Mouse (Mus musculus): Measurements from ENCODE around the gene Sh3bgr.

The Sh3bgr gene

GRCm38 (mm10) chr16:96199913-96200701, at the start of gene Sh3bgr:
Sh3bgr (plus strand) TSS chr16:96200450.
- peak; percentile 99 for DNase-seq

GRCm38 (mm10) chr16:96150995-96151394, 49.3 kb upstream of the Sh3bgr start:
- peak; percentile 93 for DNase-seq

GRCm38 (mm10) chr16:96151551-96151950, 48.7 kb upstream of the Sh3bgr start:
- peak; percentile 96 for DNase-seq

- no peak for DNase-seq
Observed at GRCm38 (mm10) chr16:96154476-96154875, 45.8 kb upstream of the Sh3bgr start.

- DNase-seq, result peak; percentile 89
Observed at GRCm38 (mm10) chr16:96156019-96156418, 44.2 kb upstream of the Sh3bgr start.

DNA sequence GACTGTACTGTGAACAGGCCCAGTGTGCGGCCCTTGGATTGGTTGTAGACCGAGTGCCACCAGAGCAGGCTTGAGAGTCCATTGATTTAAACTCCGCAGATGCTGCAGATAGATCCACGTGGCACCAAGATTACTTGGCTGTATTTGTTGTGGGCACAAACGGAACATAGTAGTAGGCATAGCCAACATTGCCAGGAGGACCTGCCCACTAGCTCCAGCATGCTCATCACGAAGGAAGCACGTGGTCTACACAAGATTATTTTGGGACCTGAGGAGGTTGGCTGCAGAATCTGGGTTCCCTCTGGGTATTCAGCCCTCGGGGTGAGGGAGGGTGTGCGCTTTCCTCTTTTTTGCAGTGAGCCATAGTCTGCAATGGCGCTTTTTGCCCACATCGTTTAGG, 43.1 kb upstream of the Sh3bgr start:
- DNase-seq, result no peak

DNA sequence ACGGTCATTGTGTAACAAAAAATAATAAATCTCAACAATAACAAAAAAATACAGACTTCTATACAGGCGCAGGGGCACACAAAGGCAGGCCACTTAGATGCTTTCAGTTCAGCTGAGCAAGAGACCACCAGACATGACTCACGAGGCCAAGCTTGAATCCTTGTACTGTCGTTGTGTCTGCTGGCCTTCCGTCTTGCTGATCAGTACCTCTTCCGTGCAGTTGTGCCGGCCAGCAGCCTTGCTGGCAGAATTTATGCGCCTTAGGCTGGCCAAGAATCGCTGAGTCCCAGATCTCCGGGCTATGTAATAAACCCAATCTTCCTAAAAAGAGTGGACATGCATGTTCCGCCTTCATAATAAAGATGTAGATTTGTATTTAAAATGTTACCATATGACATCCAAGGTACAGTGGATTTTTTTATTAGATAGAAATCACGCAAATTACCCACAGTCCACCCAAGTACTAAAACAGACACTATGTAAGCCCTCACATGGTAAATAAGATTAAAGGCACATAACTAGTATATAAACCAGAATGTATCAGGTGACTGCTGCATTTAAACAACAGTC, 41.7 kb upstream of the Sh3bgr start:
- DNase-seq, result no peak

DNA sequence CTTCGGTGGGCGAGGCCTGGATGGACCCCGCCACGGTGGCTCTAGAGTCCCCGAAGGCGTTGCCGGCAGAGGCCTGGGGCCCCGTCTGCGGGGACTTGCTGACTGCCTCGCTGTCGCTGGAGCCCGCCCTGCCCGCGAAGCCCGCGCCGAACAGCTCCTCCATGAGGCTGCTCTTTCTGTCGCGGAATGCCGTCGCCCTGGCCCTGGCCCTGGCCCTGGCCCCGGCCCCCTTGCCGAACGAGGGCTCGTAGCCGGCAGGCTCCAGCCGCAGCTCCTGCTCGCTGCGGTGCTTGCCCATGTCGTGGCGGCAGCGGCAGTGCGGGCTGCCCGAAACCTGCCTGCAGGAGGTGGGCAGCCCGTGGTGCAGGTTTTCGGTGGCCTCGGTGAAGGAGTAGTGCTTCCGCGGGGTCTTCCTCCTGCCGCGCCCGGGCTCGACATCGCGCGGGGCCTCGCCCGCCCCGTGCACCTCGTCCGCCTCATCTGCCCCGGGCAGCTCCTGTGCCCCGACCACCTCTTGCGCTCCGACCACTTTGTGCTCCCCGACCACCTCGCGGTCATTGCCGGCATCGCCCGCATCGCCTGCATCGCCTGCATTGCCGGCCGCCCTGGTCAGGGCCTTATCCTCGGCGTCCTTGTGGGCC, 41.0 kb upstream of the Sh3bgr start:
- DNase-seq, result peak; percentile 95

- no peak for DNase-seq
Observed at GRCm38 (mm10) chr16:96159794-96160346, 40.4 kb upstream of the Sh3bgr start.

DNA sequence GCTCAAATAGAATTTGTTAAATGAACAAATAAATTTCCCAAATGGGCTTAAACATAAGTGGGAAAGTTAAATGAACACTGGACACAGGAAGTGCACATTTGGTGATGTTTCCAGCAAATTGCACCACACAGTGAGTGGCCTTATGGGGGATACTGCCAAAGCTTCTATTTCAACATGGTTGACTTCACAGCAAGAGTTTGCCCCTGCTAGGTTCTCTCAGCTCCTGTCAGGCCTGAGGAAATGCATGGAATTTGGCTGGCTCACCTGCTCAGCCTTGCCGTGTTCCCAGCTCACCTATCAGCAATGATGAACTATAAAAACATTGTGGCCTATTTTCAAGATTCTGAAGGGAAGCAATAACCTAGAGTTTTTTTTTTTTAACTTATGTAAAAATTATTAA, 39.3 kb upstream of the Sh3bgr start:
- DNase-seq, result no peak

DNA sequence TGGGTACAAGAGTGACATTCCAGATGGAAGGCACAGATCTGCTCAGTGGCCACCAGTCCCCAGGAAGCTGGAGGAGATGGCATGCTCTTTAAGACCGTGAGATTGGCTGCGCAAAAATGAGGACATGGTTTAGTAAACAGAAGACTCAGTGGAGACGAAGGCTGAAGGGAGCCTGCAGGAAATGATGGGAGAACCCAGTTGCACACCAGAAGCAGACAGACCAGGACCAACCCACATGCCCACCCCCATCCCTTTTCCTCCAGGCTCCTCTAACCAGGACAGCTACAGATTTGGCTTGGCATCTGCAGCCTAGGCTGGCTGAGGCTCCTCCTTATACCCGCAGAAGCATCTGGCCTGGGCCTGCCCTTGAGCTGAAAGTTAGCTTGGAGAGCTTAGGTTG, 38.9 kb upstream of the Sh3bgr start:
- DNase-seq, result no peak

DNA sequence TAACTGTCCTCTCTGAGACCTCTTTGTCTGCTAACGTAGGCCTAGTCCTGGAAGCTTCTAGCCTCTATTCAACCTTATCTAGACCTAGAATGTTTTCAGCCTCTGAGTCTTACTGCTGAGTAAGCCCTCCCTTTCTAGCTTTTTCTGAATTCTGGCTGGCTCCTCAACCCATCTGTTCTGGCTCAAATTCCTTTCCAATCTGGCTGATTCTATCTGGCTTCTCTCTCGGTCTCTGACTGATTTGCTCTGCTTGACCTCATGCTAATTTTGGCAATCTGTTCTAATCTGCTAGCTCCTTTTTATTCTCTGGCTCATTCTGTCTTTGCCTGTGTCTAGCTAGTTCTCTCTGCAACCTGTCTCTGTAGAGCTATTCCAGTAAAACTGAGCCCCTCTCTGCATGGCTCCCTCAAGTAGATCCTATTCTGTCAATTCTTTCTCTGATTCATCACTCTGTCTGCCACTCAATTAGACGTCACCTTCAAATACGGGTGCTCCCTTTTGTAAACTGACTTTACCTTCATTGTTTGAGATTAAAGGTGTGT, 34.5 kb upstream of the Sh3bgr start:
- DNase-seq, result no peak

DNA sequence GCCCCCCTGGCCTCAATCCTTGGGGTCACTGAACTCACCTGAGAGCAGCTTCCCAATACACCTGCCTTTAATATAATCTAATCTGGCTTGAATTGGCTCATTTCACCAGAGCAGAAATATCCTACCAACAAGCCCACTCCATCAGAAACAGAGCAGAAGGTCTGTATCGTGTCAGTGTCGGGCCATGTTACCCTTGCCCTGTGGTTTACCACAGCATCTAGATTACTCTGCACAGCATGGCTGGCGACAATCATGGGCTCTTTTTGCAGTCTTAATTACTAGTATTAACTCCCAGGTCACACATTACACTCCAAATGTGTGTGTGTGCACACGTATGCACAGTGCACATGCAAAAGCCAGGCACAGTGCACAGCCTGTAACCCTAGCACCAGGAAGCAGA, 31.4 kb upstream of the Sh3bgr start:
- no peak for DNase-seq

DNA sequence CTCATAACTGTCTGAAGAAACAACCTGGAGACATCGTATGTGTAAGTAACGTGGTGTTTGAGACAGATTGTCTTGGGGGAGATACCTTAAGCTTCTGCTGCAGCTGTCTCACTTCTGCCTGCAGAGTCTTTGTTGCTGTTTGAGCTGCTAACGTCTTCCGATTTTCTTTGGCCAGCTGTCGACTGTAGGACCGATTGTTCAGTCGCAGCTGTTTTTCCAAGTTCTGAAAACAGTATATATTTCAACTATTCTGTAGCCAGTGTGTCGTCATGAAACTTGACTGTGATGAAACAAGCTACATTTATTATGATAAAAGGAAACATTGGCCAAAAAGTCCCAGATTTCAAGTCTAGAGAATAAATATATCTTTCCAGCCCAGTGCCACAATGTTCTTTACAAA, 26.6 kb upstream of the Sh3bgr start:
- no peak for DNase-seq

GRCm38 (mm10) chr16:96175399-96175798, 24.9 kb upstream of the Sh3bgr start:
- DNase-seq, result no peak

DNA sequence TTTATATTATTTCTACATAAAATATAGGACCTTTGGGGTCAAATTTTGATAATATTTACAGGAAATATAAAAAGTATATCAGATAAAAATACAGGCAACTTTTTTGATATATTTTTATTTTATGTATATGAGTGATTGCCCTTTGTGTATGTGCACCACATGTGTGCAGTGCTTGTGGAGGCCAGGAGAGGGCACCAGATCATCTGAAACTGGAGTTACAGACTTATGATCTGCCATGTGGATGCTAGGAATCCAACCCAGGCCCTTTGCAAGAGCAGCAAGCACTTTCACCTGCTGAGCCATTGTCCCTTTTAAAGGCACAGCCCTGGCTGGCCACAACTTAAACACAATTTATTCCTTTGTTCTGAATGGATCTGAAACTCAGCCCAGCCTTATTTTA, 21.1 kb upstream of the Sh3bgr start:
- no peak for DNase-seq

- no peak for DNase-seq
Observed at GRCm38 (mm10) chr16:96187619-96188018, 12.6 kb upstream of the Sh3bgr start.

DNA sequence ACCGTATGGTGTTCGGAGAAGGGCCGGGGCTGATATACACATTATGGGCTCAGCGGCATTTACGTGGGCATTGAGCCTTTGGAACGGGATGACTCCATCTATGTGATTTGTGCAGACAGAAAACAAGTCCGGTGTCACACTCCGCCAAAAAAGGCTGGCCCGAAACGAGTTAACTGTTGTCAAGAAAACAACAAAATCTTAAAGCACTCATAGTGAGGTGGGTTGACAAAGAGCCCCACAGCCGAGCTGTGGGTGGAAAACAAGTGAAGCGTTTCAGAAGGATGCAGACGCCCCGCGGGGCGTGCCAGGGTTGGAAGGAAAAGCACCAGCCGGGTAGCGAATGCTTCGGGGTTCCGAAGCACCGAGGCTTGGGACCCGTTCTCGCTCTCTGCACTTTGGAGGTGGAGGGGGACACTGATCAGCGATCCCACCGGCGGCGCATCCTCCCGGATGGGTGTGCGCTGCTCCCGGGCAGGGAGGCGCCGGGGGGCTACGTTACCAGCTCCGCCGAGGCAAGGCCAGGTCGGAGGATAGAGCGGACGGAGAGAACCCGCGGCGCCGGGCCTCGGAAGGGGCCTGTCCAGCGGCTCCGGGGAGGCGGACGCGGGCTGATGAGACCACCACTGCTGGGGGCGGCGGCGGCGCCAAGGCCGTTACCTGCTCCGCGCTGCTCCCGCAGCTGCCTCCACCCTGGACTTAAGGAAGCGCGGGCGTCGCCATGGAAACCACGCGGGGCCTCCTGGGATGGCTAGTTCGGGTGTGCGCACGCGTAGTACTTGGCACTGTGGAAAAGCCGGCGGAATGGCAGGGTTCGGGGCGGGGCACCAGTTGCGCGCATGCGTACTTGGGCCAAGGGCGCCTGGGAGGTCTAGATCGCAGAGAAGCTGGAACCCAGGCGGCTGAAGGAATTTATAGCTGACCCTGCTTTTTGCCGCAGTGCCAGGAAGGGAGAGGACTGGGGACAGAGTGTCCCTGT, 8.4 kb upstream of the Sh3bgr start, which contains the start of gene Lca5l:
Lca5l (minus strand) TSS at position 741 of the 976 bp plus-strand sequence.
- peak; percentile 100 for DNase-seq

- peak; percentile 91 for DNase-seq
Observed at GRCm38 (mm10) chr16:96200702-96201028, 415 bp downstream of the Sh3bgr start.

GRCm38 (mm10) chr16:96201485-96202232, 1.4 kb downstream of the Sh3bgr start:
- DNase-seq, result no peak

GRCm38 (mm10) chr16:96209789-96210188, 9.5 kb downstream of the Sh3bgr start:
- DNase-seq, result peak; percentile 89

GRCm38 (mm10) chr16:96210856-96211255, 10.6 kb downstream of the Sh3bgr start:
- DNase-seq, result peak; percentile 86
